Mouse (Mus musculus): ENCODE results near the gene Cdh4.

The Cdh4 gene

DNA sequence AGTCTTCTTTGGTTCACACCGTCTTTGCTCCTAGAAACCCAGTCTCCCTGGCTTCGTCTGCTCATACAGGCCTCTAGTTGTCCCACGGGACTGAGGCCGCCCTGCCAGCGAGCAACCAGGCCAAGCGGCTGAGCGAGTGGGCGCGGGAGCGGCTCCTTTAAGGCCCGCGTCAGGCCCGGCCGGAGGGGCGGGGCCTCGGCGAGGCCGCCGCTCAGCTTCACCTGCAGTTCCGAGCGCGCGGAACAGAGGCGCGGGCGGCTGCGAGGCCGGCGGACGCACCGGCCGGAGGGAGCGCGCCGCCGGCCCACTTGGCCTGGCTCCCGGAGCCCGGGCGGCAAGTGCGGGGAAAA lies at the start of gene Cdh4:
TSS of gene Cdh4 (plus strand) at position 241 of the 350 bp plus-strand sequence.
- ATAC-seq (ENCODE audit: insufficient number of reproducible peaks, low FRiP score, low TSS enrichment) = peak; percentile 82

DNA sequence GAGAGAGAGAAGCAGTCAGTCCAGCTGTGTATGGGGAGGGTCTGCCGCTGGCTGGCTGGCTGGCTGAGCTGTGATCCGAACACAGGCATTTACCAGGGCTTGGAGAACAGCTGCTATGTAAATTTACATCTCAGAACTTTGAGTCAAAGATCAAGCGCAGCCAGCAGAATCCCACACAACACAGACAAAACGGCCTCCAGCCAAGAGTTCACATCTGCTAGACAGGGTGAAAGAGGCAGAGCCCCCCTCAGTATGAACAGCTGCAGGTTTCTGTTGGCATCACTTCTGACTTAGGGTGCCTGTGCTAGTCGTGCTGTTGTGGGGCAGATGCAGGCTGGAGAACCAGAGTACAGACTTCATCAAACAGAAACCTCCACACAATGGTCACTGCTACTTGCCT lies 46.8 kb upstream of the Cdh4 start:
- ATAC-seq (ENCODE audit: insufficient number of reproducible peaks, low FRiP score, low TSS enrichment) = no peak

DNA sequence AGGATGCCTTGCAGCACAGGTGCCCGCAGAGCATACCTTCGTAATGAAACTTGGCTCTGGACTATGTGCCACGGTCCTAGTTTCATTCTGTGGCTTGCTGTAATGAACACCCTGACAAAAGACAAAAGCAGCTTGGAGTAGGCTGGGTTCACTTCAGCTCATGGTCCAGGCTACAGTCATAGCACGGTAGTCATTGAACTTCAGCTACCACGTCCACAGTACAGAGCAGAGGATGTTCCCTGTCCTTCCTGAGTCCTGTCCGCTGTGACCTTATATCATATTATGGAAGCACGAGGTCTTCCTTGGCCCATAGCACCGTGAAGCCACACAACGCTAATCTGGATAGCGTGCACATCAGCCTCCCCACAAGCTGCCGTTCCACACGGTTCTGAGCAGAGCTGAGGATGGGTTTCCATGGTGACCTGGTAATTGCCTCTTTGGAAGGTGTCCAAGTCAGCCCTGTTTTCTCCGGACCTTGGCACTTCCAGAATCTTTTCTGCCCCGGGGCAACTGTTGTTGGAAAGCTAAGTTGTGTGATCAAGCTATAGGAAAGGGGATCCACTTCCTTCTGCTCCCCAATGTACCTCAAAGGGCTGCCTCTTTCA lies 42.5 kb upstream of the Cdh4 start:
- no peak for ATAC-seq (ENCODE audit: insufficient number of reproducible peaks, low FRiP score, low TSS enrichment)

DNA sequence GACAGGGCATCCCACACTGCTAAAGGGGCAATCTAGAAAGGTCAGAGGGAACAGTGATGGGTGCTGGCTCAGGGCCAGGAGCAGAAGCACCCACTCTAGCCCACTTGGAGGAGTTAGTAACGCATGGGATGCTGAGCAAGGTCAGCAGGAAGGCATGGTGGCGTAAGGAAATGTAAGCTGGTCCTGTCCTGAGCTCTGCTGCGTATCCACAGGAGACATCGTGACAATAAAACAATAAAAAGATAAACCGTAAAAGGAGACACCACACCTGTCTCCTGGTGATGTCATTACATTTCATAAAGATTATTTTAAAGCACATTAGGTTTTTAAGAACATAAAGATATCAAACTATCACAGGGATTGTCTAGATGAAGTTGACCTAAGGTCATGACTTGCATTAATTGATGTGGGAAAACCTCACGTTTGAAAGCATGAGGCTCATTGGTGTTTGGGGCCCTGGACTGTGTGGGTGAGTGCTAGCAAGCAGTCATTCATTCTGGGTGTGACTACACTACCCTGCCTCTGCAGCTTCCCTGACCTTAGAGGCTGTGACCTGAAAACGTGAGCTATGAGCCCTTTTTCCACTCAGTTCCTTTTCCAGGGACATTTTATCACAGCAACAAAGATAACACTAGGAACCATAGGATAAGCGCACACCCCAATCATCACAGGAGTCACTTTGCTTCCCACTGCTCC lies 31.2 kb upstream of the Cdh4 start:
- ATAC-seq (ENCODE audit: insufficient number of reproducible peaks, low FRiP score, low TSS enrichment) = no peak

DNA sequence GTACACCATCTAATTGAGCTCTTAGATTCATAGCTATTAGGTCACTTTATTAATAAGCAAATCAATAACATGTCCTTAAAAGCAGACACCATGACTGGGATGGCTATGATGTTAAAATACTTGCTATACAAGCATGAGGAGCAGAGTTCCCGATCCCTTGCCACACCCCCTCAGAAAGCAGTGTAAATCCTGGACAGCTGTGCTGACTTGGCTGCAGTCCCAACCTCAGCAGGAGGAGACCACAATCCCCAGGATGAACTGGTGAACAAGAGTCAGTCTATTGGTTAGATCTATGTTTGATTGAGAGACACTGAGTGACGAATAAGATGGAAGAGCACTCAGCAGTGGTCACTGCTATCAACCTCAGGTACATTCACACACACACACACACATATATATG lies 29.3 kb upstream of the Cdh4 start:
- ATAC-seq (ENCODE audit: insufficient number of reproducible peaks, low FRiP score, low TSS enrichment) = no peak

DNA sequence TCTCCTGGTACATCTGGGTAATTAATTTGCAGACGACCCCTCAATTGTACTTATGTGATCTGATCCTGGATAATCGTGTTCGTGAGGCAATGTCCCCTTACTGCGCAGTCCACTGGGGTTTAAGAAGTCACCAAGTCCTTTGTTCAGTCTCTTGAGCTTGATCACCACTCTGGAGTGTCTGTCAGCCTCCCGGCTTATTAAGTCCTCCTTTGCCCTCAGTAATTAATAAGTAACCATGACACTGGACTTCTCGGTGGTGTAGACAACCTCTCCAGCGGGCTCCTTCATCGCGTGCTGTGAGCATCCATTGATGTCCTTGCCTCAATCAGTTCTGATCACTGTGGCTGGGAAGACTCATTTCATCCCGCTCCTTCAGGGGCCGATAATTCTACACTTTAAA lies 28.0 kb upstream of the Cdh4 start:
- ATAC-seq (ENCODE audit: insufficient number of reproducible peaks, low FRiP score, low TSS enrichment) = no peak

DNA sequence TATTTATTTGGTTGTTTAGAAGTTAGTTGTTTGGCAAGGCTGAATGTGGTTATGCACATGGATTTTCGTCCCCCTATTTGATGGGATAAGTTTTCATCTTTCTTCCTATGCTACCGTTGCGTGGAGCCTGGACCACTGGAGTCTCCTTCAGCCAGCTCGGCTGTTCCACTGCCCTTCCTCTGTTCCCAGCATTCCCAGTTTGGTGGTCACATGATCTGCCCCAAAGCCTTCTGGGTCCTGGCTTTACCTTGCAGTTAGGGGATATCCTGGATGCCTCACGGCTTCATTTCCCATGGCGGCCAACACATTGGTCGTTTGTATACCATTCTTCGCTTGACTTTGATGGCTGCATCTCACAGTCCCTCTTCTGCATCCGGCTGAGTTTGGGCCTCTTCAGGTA lies 27.5 kb upstream of the Cdh4 start:
- no peak for ATAC-seq (ENCODE audit: insufficient number of reproducible peaks, low FRiP score, low TSS enrichment)

DNA sequence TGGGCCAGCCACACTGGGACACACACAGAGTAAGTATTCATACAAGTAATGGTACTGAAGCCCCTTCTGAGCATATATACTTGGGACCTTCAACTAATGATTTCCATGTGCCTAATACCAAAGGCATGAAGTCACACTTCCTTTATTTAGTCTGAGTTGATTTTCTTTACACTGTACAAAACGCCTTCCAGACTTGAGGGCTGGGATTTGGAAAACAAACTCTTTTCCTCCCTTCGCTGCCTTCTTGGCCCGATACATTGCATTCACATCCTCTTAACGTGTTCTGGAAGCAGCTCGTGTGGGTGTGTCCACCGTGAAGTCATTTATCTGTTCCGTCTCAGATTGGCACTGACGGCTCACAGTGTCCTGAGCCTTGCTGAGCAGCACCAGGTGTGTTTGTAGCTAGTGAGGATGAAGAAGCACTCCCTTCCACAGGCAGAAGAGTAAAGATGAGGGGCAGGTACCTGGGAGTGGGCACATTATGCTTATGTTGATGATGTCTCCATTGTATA lies 26.3 kb upstream of the Cdh4 start:
- ATAC-seq (ENCODE audit: insufficient number of reproducible peaks, low FRiP score, low TSS enrichment) = no peak

DNA sequence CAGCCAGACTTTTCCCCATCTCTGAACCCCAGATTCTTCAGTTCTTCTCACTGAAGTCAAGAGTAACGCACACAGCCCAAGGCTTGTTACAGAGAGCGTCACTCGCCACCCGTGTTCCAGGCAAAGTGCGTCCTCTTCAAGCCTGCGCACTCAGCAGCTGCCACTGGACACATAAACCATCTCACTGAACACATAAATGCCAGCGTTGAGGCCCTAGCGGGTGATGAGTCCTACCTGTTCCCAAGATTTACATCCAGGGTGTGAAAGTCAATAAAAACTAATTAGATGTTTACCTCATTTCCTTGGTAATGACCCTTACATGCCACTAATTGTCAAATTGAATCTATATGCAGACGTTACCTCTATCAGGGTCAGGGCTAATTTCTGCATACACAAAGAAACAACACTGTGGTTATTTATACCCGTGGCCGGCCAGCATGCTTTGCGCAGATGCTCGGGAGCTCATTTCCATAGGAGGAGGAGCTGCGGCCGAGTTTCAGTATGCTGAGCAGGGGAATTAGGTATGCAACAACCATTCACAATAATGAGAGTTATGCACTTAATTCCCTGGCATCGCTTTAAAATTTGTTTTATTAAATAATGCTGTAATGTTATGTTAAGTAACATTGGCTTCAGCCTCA lies 25.5 kb upstream of the Cdh4 start:
- ATAC-seq (ENCODE audit: insufficient number of reproducible peaks, low FRiP score, low TSS enrichment) = no peak

DNA sequence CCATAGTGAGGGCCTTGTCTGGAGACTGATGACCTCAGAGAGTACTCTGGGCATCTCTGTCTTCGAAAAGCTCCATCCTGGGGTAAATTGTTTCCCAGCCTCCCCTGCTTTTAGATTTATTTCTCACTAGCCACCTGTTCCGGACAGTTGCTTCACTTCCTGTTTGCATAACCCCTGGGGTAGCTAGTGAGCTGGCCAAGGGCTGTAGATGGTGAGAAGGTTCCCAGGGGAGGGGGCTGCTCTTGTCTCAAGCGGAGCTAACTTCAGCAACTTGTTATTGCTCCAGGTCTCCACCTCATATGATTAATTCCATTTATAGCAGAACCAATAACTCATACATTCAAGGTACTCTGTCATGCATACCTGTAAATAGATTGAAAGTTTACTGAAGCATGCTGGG lies 16.6 kb upstream of the Cdh4 start:
- ATAC-seq (ENCODE audit: insufficient number of reproducible peaks, low FRiP score, low TSS enrichment) = no peak

DNA sequence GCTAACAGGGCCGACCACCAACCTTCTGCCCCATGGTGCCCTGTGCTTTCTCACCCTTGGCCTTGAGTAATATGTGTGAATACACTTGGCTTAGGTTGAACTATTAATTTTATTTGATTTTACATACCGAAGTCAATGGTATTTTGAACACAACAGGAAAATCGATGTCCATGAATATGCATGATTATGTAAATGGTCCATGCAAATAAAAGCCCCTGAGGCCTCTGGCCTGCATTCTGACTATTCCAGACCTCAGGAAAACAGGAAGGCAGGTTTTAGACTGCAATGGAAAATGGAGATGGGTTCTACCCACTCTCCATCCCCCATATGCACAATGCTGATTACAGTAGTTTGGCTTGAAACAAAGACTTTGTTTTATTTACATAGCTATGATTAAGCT lies 13.3 kb upstream of the Cdh4 start:
- ATAC-seq (ENCODE audit: insufficient number of reproducible peaks, low FRiP score, low TSS enrichment) = no peak

DNA sequence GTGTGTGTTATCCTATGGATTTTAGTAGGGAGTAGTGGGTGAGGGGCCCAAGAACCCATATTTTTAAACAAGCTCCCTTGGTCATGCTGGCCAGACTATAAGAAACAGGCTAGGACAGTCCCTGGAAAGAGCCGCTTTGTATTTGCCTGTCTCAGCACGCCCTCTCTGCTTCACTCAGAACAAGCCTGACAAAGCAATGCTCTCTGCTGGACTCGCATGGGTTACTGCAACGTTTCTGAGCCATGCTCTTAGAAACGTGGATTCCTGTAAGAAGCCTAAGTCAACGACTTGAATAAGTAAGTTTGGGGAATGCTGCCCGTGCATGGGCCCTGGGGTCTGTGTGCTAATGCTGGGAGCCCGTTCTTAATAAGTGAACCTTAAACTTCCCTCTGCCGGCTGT lies 2.1 kb upstream of the Cdh4 start:
- ATAC-seq (ENCODE audit: insufficient number of reproducible peaks, low FRiP score, low TSS enrichment) = no peak

DNA sequence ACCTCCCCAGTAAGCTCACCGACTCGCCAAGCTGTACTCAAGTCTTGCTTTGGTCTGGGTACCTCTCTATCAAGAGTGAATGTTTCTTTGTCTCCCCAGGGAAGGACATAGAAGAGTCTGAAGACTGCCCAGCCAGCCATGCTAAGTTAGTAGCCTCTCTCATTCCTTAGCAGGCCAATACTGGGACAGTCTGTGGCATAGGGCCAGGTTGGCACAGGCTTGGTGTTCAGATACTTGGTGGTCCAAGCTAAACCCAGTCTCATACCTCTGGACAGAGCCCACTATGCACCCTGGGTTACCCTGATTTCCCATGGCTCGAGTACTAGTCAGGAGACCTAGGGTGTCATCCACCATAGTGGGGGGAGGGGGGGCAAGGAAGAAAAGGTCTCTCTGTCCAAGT lies 1.1 kb upstream of the Cdh4 start:
- no peak for ATAC-seq (ENCODE audit: insufficient number of reproducible peaks, low FRiP score, low TSS enrichment)

DNA sequence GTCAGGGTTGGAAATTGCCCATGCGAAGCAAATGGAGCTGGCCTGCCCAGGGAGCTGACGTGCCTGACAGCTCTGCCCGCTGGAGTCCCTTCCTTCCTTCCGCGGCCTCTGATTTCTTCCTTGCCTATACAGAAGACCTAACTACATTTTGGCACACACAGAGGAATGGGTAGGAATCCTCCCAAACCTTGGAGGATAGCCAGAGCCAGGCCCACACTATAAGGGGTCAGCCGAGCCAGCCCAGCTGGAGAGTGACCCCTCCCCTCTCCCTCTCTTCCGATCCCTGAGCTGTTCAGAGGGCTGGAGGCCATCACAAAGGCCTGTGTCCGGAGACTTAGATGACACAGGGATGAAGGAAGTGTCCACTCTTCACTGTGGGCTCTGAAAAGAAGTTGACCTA lies 514 bp upstream of the Cdh4 start:
- ATAC-seq (ENCODE audit: insufficient number of reproducible peaks, low FRiP score, low TSS enrichment) = 0 out of 2 replicates have a peak, but pooled peaks have one; percentile 0

DNA sequence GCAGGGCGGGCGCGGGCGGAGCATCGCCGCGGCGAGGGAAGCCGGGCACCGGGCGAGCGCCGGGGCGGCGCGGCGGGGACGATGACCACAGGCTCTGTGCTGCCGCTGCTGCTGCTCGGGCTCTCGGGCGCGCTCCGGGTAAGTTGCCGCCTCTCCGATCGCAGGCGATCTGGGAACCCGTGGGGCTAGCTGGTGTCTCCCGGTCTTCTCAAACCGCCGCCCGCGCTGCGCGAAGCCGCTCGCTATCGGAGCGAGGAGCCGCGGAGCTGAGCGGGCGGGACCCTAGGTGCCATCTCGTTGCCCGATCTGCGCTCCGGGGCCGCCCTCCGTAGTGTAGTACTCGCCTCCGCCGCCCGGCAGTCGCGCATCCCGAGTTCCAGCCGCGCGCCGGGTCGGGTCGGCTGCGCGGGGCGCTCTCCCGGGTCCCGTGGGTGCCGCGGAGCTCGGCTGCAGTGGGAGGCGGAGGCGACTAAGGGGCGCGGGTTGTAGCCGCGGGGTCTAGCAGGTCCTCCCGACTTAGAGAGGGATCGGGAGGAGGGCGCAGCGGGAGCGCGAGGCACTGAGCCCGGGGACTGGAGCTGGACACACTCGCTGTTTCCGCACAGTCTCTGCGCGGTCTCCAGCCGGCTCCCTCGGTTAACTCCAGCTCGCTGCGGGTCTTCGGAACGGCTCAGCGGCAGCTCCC lies 452 bp downstream of the Cdh4 start:
- ATAC-seq (ENCODE audit: insufficient number of reproducible peaks, low FRiP score, low TSS enrichment) = peak; percentile 54

DNA sequence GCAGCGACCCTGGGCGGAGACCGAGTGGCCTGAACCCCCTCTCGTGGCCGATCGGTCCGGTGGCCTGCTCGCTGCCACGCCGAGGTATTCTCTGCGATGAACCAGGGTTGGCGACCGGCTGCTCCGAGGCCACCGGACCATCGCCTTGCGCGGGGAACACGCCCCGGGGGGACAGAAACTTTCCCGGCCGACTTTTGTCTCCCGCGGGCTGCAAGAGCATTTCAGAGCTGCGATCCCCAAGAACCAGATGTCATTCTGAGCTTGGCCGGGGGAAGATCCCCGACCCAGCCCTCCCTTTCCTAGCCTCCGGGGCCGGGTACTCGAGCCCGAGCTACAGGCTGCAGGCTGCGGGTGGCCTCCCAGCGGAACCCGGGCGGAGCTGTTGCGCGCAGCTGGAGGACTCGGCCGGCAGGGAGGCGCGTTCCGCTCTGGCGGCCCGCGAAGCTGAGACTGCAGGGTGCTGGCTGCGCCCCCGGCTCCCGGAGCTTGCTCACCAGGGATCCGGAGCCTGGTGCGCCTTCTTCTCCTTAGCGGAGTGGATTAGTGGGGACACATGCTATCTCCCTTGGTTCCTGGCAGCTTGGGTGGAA lies 1.1 kb downstream of the Cdh4 start:
- ATAC-seq (ENCODE audit: insufficient number of reproducible peaks, low FRiP score, low TSS enrichment) = no peak

DNA sequence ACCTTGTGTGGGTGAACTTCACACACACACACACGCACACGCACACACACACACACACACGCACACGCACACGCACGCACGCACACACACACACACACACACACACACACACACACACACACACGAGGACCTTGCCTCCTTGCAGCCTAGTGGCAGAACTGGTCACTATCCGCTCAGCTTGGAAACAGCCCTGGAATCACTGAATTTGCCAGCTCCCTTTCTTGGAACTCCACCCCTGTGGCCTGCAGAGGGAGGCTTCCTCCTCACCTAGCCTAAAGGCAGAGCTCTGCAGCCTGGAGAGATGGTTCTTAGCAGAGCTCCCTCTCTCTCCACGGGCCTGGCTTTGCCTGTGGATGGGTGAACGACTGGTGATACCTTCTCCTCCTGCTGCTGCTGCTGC lies 1.7 kb downstream of the Cdh4 start:
- ATAC-seq (ENCODE audit: insufficient number of reproducible peaks, low FRiP score, low TSS enrichment) = no peak

DNA sequence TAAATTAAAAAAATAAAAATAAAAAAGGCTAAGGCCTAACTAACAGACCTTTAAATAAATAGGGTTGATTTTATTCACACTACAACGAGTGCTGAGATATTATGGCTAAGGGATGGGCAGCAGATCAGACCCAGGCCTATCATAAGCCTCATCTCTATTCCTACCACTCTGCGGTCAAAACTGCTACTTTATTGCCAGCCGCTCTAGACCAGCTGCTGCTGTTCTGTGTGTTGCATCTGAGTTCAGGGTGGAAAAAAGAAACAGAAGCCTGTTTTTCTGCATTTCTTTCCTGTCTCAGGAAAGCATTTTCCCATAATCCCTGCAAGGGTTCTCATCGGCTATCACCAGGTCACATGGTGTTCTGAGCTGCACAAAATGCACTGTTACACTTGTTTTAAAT lies 6.0 kb downstream of the Cdh4 start:
- no peak for ATAC-seq (ENCODE audit: insufficient number of reproducible peaks, low FRiP score, low TSS enrichment)

DNA sequence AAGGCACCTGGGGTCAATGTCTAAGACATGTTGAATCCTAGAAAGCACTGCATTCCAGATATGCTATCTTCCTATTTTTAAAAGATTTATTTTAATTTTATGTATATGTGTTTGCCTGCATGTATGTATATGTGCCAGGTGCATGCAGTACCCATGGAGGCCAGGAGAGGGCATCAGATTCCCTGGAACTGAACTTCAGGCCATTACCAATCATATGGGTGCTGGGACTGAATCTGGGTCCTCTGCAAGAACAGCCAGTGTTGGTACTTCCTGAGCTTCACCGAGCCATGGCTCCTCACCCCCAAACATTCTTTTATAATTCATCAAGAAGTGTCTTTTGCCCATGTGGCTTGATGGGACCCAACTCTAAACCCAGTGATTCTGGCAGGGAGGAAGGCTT lies 6.8 kb downstream of the Cdh4 start:
- ATAC-seq (ENCODE audit: insufficient number of reproducible peaks, low FRiP score, low TSS enrichment) = no peak

DNA sequence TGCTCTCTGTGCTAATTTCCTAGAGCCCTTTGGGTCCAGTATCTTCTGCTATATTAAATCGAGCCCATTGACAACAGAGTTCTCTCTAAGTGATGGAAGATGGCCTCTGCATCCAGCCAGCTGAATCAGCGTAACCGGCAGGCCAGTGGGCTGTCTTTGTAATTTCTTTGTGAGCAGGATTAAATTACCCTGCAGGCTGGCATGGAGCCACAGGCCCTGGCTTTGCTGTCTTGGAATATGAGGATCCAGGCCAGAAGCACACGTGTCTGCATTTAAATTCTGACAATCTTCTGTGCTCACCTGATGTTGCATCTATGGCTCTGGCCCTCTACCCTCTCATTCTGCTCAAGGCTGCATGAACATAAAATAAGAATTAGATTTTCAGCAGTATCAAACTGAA lies 17.0 kb downstream of the Cdh4 start:
- ATAC-seq (ENCODE audit: insufficient number of reproducible peaks, low FRiP score, low TSS enrichment) = no peak

DNA sequence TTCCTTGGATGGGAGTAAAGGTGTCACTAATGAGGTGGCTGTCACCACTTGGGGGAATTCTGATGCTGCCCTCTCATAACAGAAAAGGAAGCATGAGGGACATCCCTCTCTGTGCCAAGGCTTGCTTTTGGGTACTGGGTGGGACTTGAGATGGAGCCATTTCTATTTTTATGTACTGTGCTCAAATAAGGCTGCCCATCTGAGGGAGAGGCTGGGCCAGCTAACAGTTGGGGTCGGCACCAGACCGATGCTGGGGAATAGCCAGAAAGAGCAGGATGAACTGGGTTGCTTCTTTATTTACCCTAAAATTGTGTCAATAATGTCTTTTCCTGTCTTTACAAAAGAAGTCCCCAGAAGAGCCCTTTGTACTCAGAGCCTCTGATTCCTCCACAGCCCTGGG lies 17.4 kb downstream of the Cdh4 start:
- ATAC-seq (ENCODE audit: insufficient number of reproducible peaks, low FRiP score, low TSS enrichment) = peak; percentile 38; the same call in 1 of the 2 replicates
